11 mouse cellular contexts compared by ENCODE assay signal in genomic region chr3:51310098-51310497, GRCm38 (mm10). TPM values are rescaled to one million over a fixed set of nuclear protein-coding genes. Genes with fewer than 3 reads are reported as not detected.
DNase-seq lines count a peak whose midpoint lies in the region; ATAC-seq lines count a peak whose summit lies in the region.
"Had no signal": no experiment of that assay in that cellular context is flagged by ENCODE, and none has a peak within 500 bp of the region (broad histone marks: within the 10 kb centered on the region; RNA-seq: fewer than 3 reads in every experiment).

No protein-coding gene starts in this region.

- no peaks in the 10 kb centered on the region for H3K9me3 ChIP-seq in midbrain, embryonic 10.5 days (replicated peaks)
- H3K9me3 ChIP-seq in midbrain, embryonic 15.5 days: no peaks in the 10 kb centered on the region
- no peaks in the 10 kb centered on the region for H3K9me3 ChIP-seq in limb, embryonic 12.5 days

- peaks cover 42% of the 10 kb centered on the region for H3K36me3 ChIP-seq in midbrain, embryonic 10.5 days
- no peaks in the 10 kb centered on the region; the same call in 1 of the 2 replicates for H3K36me3 ChIP-seq in midbrain, embryonic 15.5 days (replicated peaks)
- H3K36me3 ChIP-seq in limb, embryonic 12.5 days: peaks cover 18% of the 10 kb centered on the region

- H3K27me3 ChIP-seq in midbrain, embryonic 10.5 days (ENCODE audit: low read depth, poor library complexity, severe bottlenecking): no peaks in the 10 kb centered on the region
- no peaks in the 10 kb centered on the region for H3K27me3 ChIP-seq in midbrain, embryonic 15.5 days (replicated peaks)
- H3K27me3 ChIP-seq in limb, embryonic 12.5 days: no peaks in the 10 kb centered on the region
- H3K27me3 ChIP-seq: Patski had no signal

- peaks cover 5% of the 10 kb centered on the region; the same call in 1 of the 2 replicates for H3K4me1 ChIP-seq in midbrain, embryonic 10.5 days
- 0 out of 2 replicates have a peak, but pooled peaks cover 3% of the 10 kb centered on the region for H3K4me1 ChIP-seq in midbrain, embryonic 15.5 days
- peaks cover 21% of the 10 kb centered on the region for H3K4me1 ChIP-seq in limb, embryonic 12.5 days (replicated peaks)

- ATAC-seq in midbrain, embryonic 15.5 days (replicated peaks): no peak
- no peak for ATAC-seq in limb, embryonic 12.5 days (ENCODE audit: insufficient number of reproducible peaks, insufficient read depth, low FRiP score, low TSS enrichment, low read depth)
- no peak for ATAC-seq in megakaryocyte progenitor cell, adult 5-6 weeks (replicated peaks; ENCODE audit: poor library complexity)
- ATAC-seq: Patski had no signal

- DNase-seq in heart, adult 11 months: peak; percentile 91
- DNase-seq in heart, adult 9 months (ENCODE audit: low spot score in 2 of 2): no peak
- DNase-seq in midbrain, embryonic 10.5 days (ENCODE audit: low spot score): no peak
- peak; percentile 54 for DNase-seq in fibroblast of lung, adult 2 months (ENCODE audit: low read depth)
- DNase-seq: layer of hippocampus, adult 9-11 months; right cerebral cortex, adult 18-20 months; thymus, postnatal 14 days had no signal

- H3K4me3 ChIP-seq in midbrain, embryonic 10.5 days: no peak overlapping the region
- no peak overlapping the region for H3K4me3 ChIP-seq in midbrain, embryonic 15.5 days
- no peak overlapping the region for H3K4me3 ChIP-seq in limb, embryonic 12.5 days (replicated peaks)

- WGBS in midbrain, embryonic 10.5 days: 42% methylated on average over 7 of the region's 7 CpGs
- WGBS in midbrain, embryonic 15.5 days: 30% methylated on average over 7 of the region's 7 CpGs
- WGBS in limb, embryonic 12.5 days: 37% methylated on average over 7 of the region's 7 CpGs

- H3K4me2 ChIP-seq in midbrain, embryonic 15.5 days: no peak overlapping the region
- no peak overlapping the region for H3K4me2 ChIP-seq in limb, embryonic 12.5 days

- peak overlapping the region; percentile 33 for H3K27ac ChIP-seq in midbrain, embryonic 10.5 days (replicated peaks)
- H3K27ac ChIP-seq in midbrain, embryonic 15.5 days: no peak overlapping the region
- 0 out of 2 replicates have a peak overlapping the region, but pooled peaks have one; percentile 18 for H3K27ac ChIP-seq in limb, embryonic 12.5 days

- no peak overlapping the region for H3K9ac ChIP-seq in midbrain, embryonic 15.5 days
- no peak overlapping the region for H3K9ac ChIP-seq in limb, embryonic 12.5 days (replicated peaks)

RNA-seq across cellular contexts. Expression of gene Elf2, which starts 30.4 kb away (rescaled TPM):
- polyA plus RNA-seq in midbrain, embryonic 10.5 days (2016; fragmentation: Nextera tagmentation; extraction: Ambion mirVana): 37.9 and 40.5 TPM in 2 replicates
- 39.6 and 44.9 TPM in 2 replicates for polyA plus RNA-seq in midbrain, embryonic 15.5 days (2015; fragmentation: Nextera tagmentation; extraction: Ambion mirVana)
- 56.6 and 59.3 TPM in 2 replicates for polyA plus RNA-seq in limb, embryonic 12.5 days (2016; fragmentation: Nextera tagmentation; extraction: Ambion mirVana)
- 40.3 and 43.1 TPM in 2 replicates for total RNA-seq in megakaryocyte progenitor cell, adult 5-6 weeks (2015)
- 96.0 and 124 TPM in 2 replicates for total RNA-seq in megakaryocyte progenitor cell, adult 5-6 weeks (2017)

Comparison
In these comparisons a context has a peak if more than half of its experiments do, and no peak if none do; other contexts are left out.
1. DNase-seq: peak in heart, adult 11 months (single experiment) and fibroblast of lung, adult 2 months (single experiment); none in heart, adult 9 months (0 of 2) and midbrain, embryonic 10.5 days (single experiment).